Mouse (Mus musculus) ES-Bruce4 (cell line): ENCODE results near the gene Xylt1.

Experiments
- CTCF ChIP-seq: IDR thresholded peaks from one replicate; pipeline ENCODE4 v1.8.1; 2011; ENCODE audit warnings: low read depth, low read length
- EP300 ChIP-seq: IDR thresholded peaks from 2 replicates; pipeline ENCODE4 v1.6.1; 2011; ENCODE audit warnings: low read depth, low read length; ENCODE audit not compliant: insufficient read depth
- POLR2A ChIP-seq: IDR thresholded peaks from one replicate; pipeline ENCODE4 v1.8.1; 2011; ENCODE audit warnings: low read length; ENCODE audit not compliant: insufficient read depth

DNA sequence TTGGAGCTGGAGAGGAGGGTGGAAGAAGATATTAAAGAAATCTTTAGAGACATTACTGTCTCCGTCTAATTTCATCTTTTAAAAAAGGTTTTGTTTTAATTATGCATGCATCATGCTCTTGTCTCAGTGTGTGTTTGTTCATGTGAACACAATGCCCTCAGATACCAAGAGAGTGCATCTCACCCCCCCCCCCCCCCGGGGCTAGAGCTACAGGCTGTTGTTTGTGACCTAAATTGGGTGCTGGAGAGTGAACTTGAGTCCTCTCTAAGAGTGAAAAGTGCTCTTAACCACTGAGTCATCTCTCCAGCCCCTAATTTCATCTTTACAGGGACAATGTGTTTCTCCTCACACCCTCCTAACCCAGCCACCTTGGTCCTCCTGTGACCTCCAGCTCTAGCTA, 131.5 kb downstream of the Xylt1 start:
- TF ChIP-seq POLR2A, result no peak
- no peak for TF ChIP-seq CTCF
- TF ChIP-seq EP300, result no peak
